Mouse (Mus musculus): Measurements from ENCODE around the gene Hyal2. TPM values are rescaled to one million over a fixed set of nuclear protein-coding genes. Genes with fewer than 3 reads are reported as not detected.
"Not testable (repeated sequence)": the region's sequence is repeated elsewhere in the genome, so short reads cannot be mapped to it uniquely, and the experiment has no call there.

Hyal2 gene
- polyA plus RNA-seq, 1 experiment, result 103 TPM

DNA sequence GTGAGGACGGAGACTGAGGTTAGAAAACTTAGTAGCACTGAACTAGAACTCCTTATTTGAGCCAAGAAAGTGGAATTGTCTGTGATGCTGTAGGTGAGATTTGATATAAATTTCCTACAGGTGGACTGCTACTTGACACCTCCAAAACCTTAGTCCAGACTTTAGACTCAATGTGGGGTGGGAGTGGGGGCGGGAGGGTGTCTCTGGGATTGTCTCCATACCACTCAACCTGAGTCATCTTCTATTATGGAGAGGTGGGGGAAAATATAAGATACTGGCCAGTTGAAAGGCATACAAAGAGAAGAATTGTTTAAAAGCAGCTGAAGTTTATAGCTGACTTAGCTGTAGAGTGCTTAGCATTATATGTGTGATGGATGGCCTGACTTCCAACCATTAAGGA, 12.0 kb upstream of the Hyal2 start:
- TF ChIP-seq CTCF (conservative IDR thresholded peaks at IDR 0.05; ENCODE audit: insufficient read depth, insufficient read length, low read depth, low read length) (no peak), POLR2A (IDR thresholded peaks at IDR 0.05; ENCODE audit: low read depth, low read length) (no peak)
- Histone ChIP-seq H3K27ac (ENCODE audit: insufficient read depth, low read depth, low read length) (peak overlapping the region; percentile 94; the same call in 1 of the 2 replicates), H3K27me3 (replicated peaks; ENCODE audit: control insufficient read depth, insufficient read depth, low read length) (no peaks in the 10 kb centered on the region), H3K4me1 (ENCODE audit: control insufficient read depth, insufficient read depth, low read length) (peaks cover 24% of the 10 kb centered on the region; the same call in 1 of the 2 replicates), H3K36me3 (ENCODE audit: control insufficient read depth, insufficient read depth, low read length) (peaks cover 3% of the 10 kb centered on the region; the same call in 1 of the 2 replicates), H3K4me3 (ENCODE audit: insufficient read depth, low read depth, low read length) (peak overlapping the region; percentile 68)
- no peak for DNase-seq
- 22% methylated on average over 2 of the region's 2 CpGs for WGBS

DNA sequence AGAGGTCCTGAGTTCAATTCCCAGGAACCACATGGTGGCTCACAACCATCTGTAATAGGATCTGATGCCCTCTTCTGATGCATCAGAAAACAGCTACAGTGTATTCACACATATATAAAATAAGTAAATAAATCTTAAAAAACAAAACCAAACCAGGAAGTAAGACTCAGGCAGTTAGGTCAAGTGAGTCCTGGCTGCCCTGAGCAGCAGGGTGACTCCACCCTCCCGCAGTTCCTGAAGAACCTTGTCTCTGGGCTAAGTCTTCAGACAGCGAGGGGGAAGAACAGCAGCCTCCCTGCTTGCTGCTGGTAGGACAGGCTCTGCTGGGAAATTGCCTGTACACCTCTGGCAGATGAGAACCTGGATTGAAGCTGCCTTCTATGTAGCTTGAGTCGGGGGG, 11.4 kb upstream of the Hyal2 start:
- Histone ChIP-seq H3K27ac (ENCODE audit: insufficient read depth, low read depth, low read length) (no peak overlapping the region), H3K27me3 (replicated peaks; ENCODE audit: control insufficient read depth, insufficient read depth, low read length) (no peaks in the 10 kb centered on the region), H3K4me1 (ENCODE audit: control insufficient read depth, insufficient read depth, low read length) (peaks cover 24% of the 10 kb centered on the region; the same call in 1 of the 2 replicates), H3K4me3 (ENCODE audit: insufficient read depth, low read depth, low read length) (no peak overlapping the region), H3K36me3 (ENCODE audit: control insufficient read depth, insufficient read depth, low read length) (peaks cover 3% of the 10 kb centered on the region; the same call in 1 of the 2 replicates)
- 33% methylated on average over 3 of the region's 3 CpGs for WGBS
- no peak for DNase-seq
- TF ChIP-seq CTCF (conservative IDR thresholded peaks at IDR 0.05; ENCODE audit: insufficient read depth, insufficient read length, low read depth, low read length) (no peak), POLR2A (IDR thresholded peaks at IDR 0.05; ENCODE audit: low read depth, low read length) (no peak)

DNA sequence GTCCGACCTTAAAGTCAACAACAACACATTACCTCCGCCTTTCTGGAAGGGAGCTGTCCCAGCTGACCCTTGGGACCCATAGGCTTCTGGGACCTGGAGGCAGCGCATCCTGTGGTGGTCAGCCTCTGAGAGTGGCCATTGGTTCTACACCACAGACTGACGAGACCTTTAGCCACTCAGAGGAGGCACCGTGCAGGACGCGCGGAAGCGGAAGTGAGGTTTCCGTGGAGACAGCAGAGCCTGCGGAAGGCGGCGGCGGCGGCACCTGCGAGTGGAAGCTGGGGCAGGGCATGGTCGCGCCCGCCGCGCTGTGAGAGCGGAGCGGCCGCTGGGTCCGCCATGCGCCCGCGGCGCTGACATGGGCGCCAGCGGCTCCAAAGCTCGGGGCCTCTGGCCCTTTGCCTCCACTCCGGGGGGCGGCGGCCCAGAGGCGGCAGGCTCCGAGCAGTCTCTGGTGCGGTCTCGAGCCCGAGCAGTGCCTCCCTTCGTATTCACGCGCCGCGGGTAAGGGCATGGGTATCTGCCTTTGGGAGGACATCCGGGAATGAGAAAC, 4.6 kb upstream of the Hyal2 start, which contains the start of gene Tusc2:
TSS of gene Tusc2 (plus strand) at position 227 of the 553 bp plus-strand sequence.
- Histone ChIP-seq H3K36me3 (ENCODE audit: control insufficient read depth, insufficient read depth, low read length) (peaks cover 1% of the 10 kb centered on the region; the same call in 1 of the 2 replicates), H3K4me3 (ENCODE audit: insufficient read depth, low read depth, low read length) (peak within 1 kb of the TSS; percentile 66), H3K27me3 (replicated peaks; ENCODE audit: control insufficient read depth, insufficient read depth, low read length) (no peaks in the 10 kb centered on the region), H3K4me1 (ENCODE audit: control insufficient read depth, insufficient read depth, low read length) (peaks cover 19% of the 10 kb centered on the region; the same call in 1 of the 2 replicates), H3K27ac (ENCODE audit: insufficient read depth, low read depth, low read length) (peak within 1 kb of the TSS; percentile 45)
- WGBS, result 1% methylated on average over 45 of the region's 46 CpGs
- peak; percentile 99 for DNase-seq
- TF ChIP-seq POLR2A (IDR thresholded peaks at IDR 0.05; ENCODE audit: low read depth, low read length) (peak; percentile 74), CTCF (conservative IDR thresholded peaks at IDR 0.05; ENCODE audit: insufficient read depth, insufficient read length, low read depth, low read length) (no peak)

DNA sequence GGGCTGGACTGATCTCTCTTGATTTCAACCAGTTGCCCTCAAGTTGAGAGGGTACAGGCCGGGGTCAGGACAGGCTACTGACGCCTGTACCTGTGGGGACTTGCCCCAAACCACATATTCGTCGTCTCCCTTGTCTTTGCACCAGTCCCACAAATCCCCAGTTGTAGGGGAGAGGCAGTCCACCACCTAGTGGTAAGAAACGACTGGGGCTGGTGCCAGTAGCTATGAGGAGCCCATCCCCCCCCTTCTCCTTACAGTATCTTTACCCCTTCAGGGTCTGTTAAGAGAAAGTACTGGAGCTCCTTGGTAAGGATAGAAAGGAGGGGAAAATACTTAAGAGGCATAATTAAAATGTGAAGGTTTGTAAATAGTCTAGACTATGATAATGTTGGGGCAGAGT, 2.2 kb upstream of the Hyal2 start:
- peak overlapping the region; percentile 32; the same call in 1 of the 2 replicates for H3K27ac ChIP-seq (ENCODE audit: insufficient read depth, low read depth, low read length)
- peak overlapping the region; percentile 30; the same call in 1 of the 2 replicates for H3K4me3 ChIP-seq (ENCODE audit: insufficient read depth, low read depth, low read length)
- peaks cover 25% of the 10 kb centered on the region; the same call in 1 of the 2 replicates for H3K4me1 ChIP-seq (ENCODE audit: control insufficient read depth, insufficient read depth, low read length)
- 51% methylated on average over 5 of the region's 5 CpGs for WGBS
- H3K36me3 ChIP-seq (ENCODE audit: control insufficient read depth, insufficient read depth, low read length); H3K27me3 ChIP-seq (replicated peaks; ENCODE audit: control insufficient read depth, insufficient read depth, low read length); DNase-seq: not testable (repeated sequence)

DNA sequence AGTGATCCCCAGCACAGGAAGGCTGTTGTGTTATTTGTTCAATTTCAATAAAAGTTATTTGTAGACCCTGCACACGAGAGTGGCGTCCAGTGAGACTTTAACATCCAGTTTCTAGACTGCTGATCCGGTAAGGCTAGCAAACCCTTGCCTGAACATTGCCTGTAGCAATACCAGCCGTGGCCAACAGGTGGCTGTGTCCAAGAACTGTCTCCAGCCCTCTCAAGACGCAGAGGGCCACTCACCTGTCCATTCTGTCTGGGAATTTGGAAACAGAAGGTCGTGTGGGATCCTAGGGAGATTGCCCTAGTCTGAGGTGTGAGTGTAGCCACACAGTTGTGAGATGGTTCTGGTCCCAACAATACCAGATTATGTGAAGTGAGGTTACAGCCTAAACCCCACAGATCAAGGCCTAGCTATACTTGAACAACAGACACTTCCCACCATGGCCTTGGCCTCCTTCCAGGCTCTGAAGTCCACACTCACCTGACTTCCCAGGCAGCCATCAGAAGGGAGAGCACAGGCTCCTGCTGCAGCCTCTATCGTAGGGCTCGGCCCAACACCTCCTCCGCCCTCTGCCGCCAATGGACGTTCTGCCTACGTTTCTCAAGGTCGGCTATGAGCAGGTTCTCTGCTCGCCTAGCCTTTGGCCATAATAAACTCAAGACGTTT, 1.6 kb upstream of the Hyal2 start:
- DNase-seq, result peak; percentile 95
- WGBS, result 29% methylated on average over 15 of the region's 15 CpGs
- no peaks in the 10 kb centered on the region for H3K27me3 ChIP-seq (replicated peaks; ENCODE audit: control insufficient read depth, insufficient read depth, low read length)
- TF ChIP-seq CTCF (conservative IDR thresholded peaks at IDR 0.05; ENCODE audit: insufficient read depth, insufficient read length, low read depth, low read length) (peak; percentile 89), POLR2A (IDR thresholded peaks at IDR 0.05; ENCODE audit: low read depth, low read length) (no peak)
- H3K4me1 ChIP-seq (ENCODE audit: control insufficient read depth, insufficient read depth, low read length), result peaks cover 32% of the 10 kb centered on the region; the same call in 1 of the 2 replicates
- H3K27ac ChIP-seq (ENCODE audit: insufficient read depth, low read depth, low read length), result peak overlapping the region; percentile 99
- 0 out of 2 replicates have a peak, but pooled peaks cover 1% of the 10 kb centered on the region for H3K36me3 ChIP-seq (ENCODE audit: control insufficient read depth, insufficient read depth, low read length)
- peak overlapping the region; percentile 81; the same call in 1 of the 2 replicates for H3K4me3 ChIP-seq (ENCODE audit: insufficient read depth, low read depth, low read length)

DNA sequence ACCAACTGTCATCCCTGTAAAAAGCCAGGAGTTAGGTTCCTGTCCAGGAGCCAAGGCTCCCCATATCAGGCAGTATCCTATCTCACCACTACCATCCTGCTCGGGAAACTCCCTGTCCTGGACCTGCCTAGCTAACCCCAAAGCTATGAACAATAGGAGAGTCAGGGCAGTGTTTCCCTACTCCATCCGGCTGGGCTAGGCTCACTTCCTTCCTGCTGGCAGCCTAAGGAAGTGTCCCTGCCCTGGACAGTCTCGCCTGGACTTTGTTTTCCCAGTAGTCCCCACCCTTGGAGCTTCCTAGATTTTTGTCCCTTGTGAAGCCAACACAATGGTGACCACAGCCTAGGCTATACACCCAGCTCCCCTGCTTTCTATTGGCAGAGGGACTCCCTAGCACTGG, 890 bp upstream of the Hyal2 start:
- Histone ChIP-seq H3K4me3 (ENCODE audit: insufficient read depth, low read depth, low read length) (peak overlapping the region; percentile 81), H3K4me1 (ENCODE audit: control insufficient read depth, insufficient read depth, low read length) (peaks cover 37% of the 10 kb centered on the region; the same call in 1 of the 2 replicates), H3K36me3 (ENCODE audit: control insufficient read depth, insufficient read depth, low read length) (no peaks in the 10 kb centered on the region), H3K27me3 (replicated peaks; ENCODE audit: control insufficient read depth, insufficient read depth, low read length) (no peaks in the 10 kb centered on the region), H3K27ac (ENCODE audit: insufficient read depth, low read depth, low read length) (peak overlapping the region; percentile 99)
- WGBS, result 21% methylated on average over 3 of the region's 3 CpGs
- DNase-seq, result peak; percentile 89
- TF ChIP-seq POLR2A (IDR thresholded peaks at IDR 0.05; ENCODE audit: low read depth, low read length) (no peak), CTCF (conservative IDR thresholded peaks at IDR 0.05; ENCODE audit: insufficient read depth, insufficient read length, low read depth, low read length) (peak; percentile 24; the same call in 1 of the 2 replicates)
